Mouse (Mus musculus) left cerebral cortex, adult 11 months (tissue): Measurements from ENCODE around the gene Vmn1r185.
"Not testable (repeated sequence)": the region's sequence is repeated elsewhere in the genome, so short reads cannot be mapped to it uniquely, and the experiment has no call there.

ENCODE experiments used
- DNase-seq: peaks from one replicate; pipeline ENCODE4 v3.0.0; 2022; ENCODE audit warnings: low spot score

Vmn1r185 gene

GRCm38 (mm10) chr7:26618364-26618763 is at the start of gene Vmn1r185:
Gene Vmn1r185, minus strand, starts transcription at chr7:26618464.
- not testable (repeated sequence) for DNase-seq

- not testable (repeated sequence) for DNase-seq
Measured at GRCm38 (mm10) chr7:26667466-26667865, 49.2 kb upstream of the Vmn1r185 start.

GRCm38 (mm10) chr7:26666011-26666410 is 47.7 kb upstream of the Vmn1r185 start:
- no peak for DNase-seq

- no peak for DNase-seq
Measured at GRCm38 (mm10) chr7:26589774-26590173, 28.5 kb downstream of the Vmn1r185 start.

GRCm38 (mm10) chr7:26589077-26589476 is 29.2 kb downstream of the Vmn1r185 start:
- no peak for DNase-seq
